8 mouse cellular contexts compared by ENCODE assay signal in genomic region chr3:65392421-65392817, GRCm38 (mm10). TPM values are rescaled to one million over a fixed set of nuclear protein-coding genes. Genes with fewer than 3 reads are reported as not detected.
A peak's percentile ranks its signal among the peaks of the same experiment; 100 is the strongest.
DNase-seq lines count a peak whose midpoint lies in the region; ATAC-seq and TF ChIP-seq lines count a peak whose summit lies in the region.

TSS of gene Ssr3 (minus strand) at chr3:65392623.

- H3K9ac ChIP-seq in kidney, embryonic 14.5 days (ENCODE audit: low read depth, low read length) = peak within 1 kb of the TSS; percentile 90
- peak within 1 kb of the TSS; percentile 78 for H3K9ac ChIP-seq in limb, embryonic 15.5 days

- no peak for TF ChIP-seq POLR2A in bone marrow macrophage, adult 2 months (IDR thresholded peaks at IDR 0.05; ENCODE audit: borderline replicate concordance, low read depth, low read length)
- peak; percentile 96 for TF ChIP-seq POLR2A in embryonic fibroblast, embryonic 13.5 days (IDR thresholded peaks at IDR 0.05; ENCODE audit: low read depth, low read length)

- peak within 1 kb of the TSS; percentile 81 for H3K4me2 ChIP-seq in kidney, embryonic 14.5 days (replicated peaks; ENCODE audit: low read depth, low read length)
- H3K4me2 ChIP-seq in limb, embryonic 15.5 days = peak within 1 kb of the TSS; percentile 58

- TF ChIP-seq CTCF in bone marrow macrophage, adult 2 months (IDR thresholded peaks at IDR 0.05; ENCODE audit: low read depth, low read length) = no peak
- TF ChIP-seq CTCF in embryonic fibroblast, embryonic 13.5 days (IDR thresholded peaks at IDR 0.05; ENCODE audit: borderline replicate concordance, insufficient read depth, low read length) = no peak

- DNase-seq in A20 (ENCODE audit: low read depth, low spot score) = peak; percentile 97
- peak; percentile 95 to 97 for DNase-seq in heart, adult 9 months (ENCODE audit: low spot score in 2 of 2)
- DNase-seq in monocyte, adult 2 months (ENCODE audit: low read depth in 1 of 2, low spot score in 2 of 2) = peak; percentile 86 to 90
- peak; percentile 94 for DNase-seq in spleen, postnatal 36 days (ENCODE audit: low spot score in 2 of 2)

- WGBS in kidney, embryonic 14.5 days = 1% methylated on average over 36 of the region's 36 CpGs
- WGBS in limb, embryonic 15.5 days = under 1% methylated on average over 36 of the region's 36 CpGs

- no peaks in the 10 kb centered on the region for H3K27me3 ChIP-seq in kidney, embryonic 14.5 days (ENCODE audit: control insufficient read depth, insufficient read depth, low read length)
- H3K27me3 ChIP-seq in limb, embryonic 15.5 days = no peaks in the 10 kb centered on the region

- peak; percentile 99 for ATAC-seq in kidney, embryonic 14.5 days (ENCODE audit: low FRiP score, low TSS enrichment)
- peak; percentile 99 for ATAC-seq in limb, embryonic 15.5 days (ENCODE audit: insufficient number of reproducible peaks, low FRiP score, low TSS enrichment, low read depth)

- peaks cover 8% of the 10 kb centered on the region for H3K4me1 ChIP-seq in bone marrow macrophage, adult 2 months (ENCODE audit: control insufficient read depth, insufficient read depth, low read length)
- H3K4me1 ChIP-seq in embryonic fibroblast, embryonic 13.5 days (ENCODE audit: control insufficient read depth, insufficient read depth, low read length) = 0 out of 2 replicates have a peak, but pooled peaks cover 4% of the 10 kb centered on the region
- no peaks in the 10 kb centered on the region for H3K4me1 ChIP-seq in kidney, embryonic 14.5 days (ENCODE audit: control insufficient read depth, insufficient read depth, low read length)
- H3K4me1 ChIP-seq in limb, embryonic 15.5 days = peaks cover 10% of the 10 kb centered on the region; the same call in 1 of the 2 replicates

- peaks cover 31% of the 10 kb centered on the region for H3K36me3 ChIP-seq in kidney, embryonic 14.5 days (ENCODE audit: control insufficient read depth, insufficient read depth, low read length)
- peaks cover 17% of the 10 kb centered on the region for H3K36me3 ChIP-seq in limb, embryonic 15.5 days

- H3K9me3 ChIP-seq in kidney, embryonic 14.5 days (ENCODE audit: control insufficient read depth, low read length) = no peaks in the 10 kb centered on the region
- H3K9me3 ChIP-seq in limb, embryonic 15.5 days = no peaks in the 10 kb centered on the region

- H3K27ac ChIP-seq in bone marrow macrophage, adult 2 months (ENCODE audit: insufficient read depth, low read depth, low read length) = peak within 1 kb of the TSS; percentile 41
- peak within 1 kb of the TSS; percentile 56 for H3K27ac ChIP-seq in embryonic fibroblast, embryonic 13.5 days (ENCODE audit: insufficient read depth, low read length)
- H3K27ac ChIP-seq in kidney, embryonic 14.5 days (ENCODE audit: low read depth, low read length) = peak within 1 kb of the TSS; percentile 94
- H3K27ac ChIP-seq in limb, embryonic 15.5 days = peak within 1 kb of the TSS; percentile 93

- H3K4me3 ChIP-seq in bone marrow macrophage, adult 2 months (ENCODE audit: insufficient read depth, low read length) = peak within 1 kb of the TSS; percentile 69
- peak within 1 kb of the TSS; percentile 90 for H3K4me3 ChIP-seq in embryonic fibroblast, embryonic 13.5 days (ENCODE audit: insufficient read depth, low read length)
- H3K4me3 ChIP-seq in kidney, embryonic 14.5 days (ENCODE audit: low read length) = peak within 1 kb of the TSS; percentile 90
- peak within 1 kb of the TSS; percentile 87 for H3K4me3 ChIP-seq in limb, embryonic 15.5 days

RNA-seq across cellular contexts. Expression of gene Ssr3, which starts in this region (rescaled TPM):
- polyA plus RNA-seq in bone marrow macrophage, adult 2 months (2012; ENCODE audit: insufficient read depth, insufficient read length, missing spikeins) = 163 and 168 TPM in 2 replicates
- polyA plus RNA-seq in embryonic fibroblast, embryonic 13.5 days (2011; ENCODE audit: insufficient read length, low read depth, missing spikeins) = 458 and 500 TPM in 2 replicates
- 250 and 323 TPM in 2 replicates for polyA plus RNA-seq in kidney, embryonic 14.5 days (2014; fragmentation: Nextera tagmentation; extraction: Ambion mirVana)
- 298 and 306 TPM in 2 replicates for polyA plus RNA-seq in limb, embryonic 15.5 days (2015; fragmentation: Nextera tagmentation; extraction: Ambion mirVana)

Comparison
In these comparisons a context has a peak if more than half of its experiments do, and no peak if none do; other contexts are left out.
1. Peak in every context shown above with its lines: DNase-seq, ATAC-seq, H3K4me3 ChIP-seq and H3K27ac ChIP-seq.
2. H3K27ac ChIP-seq: peak in every context shown above with its lines; median percentile 94 in kidney, embryonic 14.5 days; 93 in limb, embryonic 15.5 days; 56 in embryonic fibroblast, embryonic 13.5 days; 41 in bone marrow macrophage, adult 2 months.